Mouse (Mus musculus): ENCODE data around the gene Hist1h2bk.

- TF ChIP-seq POLR2A (IDR thresholded peaks at IDR 0.05; ENCODE audit: borderline replicate concordance, control insufficient read depth, low read depth, low read length) (no peak), CTCF (IDR thresholded peaks at IDR 0.05; ENCODE audit: control insufficient read depth, insufficient read depth, low read length) (no peak)
These were observed 5.7 kb upstream of the Hist1h2bk start for GRCm38 (mm10) chr13:22029928-22030327.

Measured in bone marrow, adult 2 months (tissue).